Mouse (Mus musculus): ENCODE data around the gene Olfr824. TPM values are rescaled to one million over a fixed set of nuclear protein-coding genes. Genes with fewer than 3 reads are reported as not detected.

The Olfr824 gene
- 0.06 and 0.18 TPM in 2 replicates for polyA plus RNA-seq (2012; rRNA removed)

DNA sequence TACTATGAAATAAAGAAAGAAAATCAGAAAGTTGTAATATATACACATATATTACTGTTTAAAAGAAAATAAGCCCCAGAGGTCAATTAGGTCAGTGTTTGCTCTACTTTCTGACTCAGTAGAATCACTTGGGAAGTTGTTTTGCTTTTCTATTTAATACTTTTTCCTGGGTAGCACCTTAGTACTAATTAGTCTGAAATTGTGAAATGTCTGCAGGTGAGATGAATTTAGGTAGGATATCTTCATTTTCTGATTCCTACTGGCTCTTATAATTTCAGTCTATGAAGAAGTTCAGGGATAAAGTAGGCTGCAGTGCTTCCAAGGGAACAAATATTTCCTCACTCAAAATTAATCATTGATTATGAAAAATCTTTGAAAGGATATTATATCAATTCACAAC, at the start of gene Olfr824:
Olfr824 (minus strand) TSS at position 101 of the 400 bp plus-strand sequence.

DNA sequence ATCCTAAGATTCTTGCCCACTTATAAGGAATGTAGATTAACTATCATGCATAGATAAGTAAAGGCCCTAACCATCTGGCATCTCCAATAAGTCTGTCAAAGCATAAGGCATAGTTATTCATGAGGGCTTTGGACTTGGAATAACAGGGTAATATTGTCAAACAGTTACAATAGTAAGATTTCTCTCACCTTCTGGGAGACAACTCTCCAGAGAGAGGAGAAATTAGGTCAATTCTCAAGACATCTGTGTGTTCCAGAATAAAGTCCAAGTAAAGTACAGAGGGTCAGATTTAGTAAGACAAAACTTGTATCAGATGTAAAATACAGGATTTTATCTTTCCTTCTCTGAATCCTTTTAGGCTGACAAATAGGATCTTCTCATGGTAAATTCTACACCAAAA, 36.9 kb upstream of the Olfr824 start, which contains the start of gene Olfr825:
Olfr825 (minus strand) TSS at position 101 of the 400 bp plus-strand sequence.

DNA sequence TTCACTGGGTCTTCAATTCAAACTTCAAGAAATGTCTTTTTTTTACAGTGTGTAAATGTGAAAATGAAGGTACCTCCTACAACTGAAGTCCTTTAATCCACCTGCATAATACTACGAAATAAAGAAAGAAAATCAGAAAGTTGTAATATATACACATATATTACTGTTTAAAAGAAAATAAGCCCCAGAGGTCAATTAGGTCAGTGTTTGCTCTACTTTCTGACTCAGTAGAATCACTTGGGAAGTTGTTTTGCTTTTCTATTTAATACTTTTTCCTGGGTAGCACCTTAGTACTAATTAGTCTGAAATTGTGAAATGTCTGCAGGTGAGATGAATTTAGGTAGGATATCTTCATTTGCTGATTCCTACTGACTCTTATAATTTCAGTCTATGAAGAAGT, 14.5 kb downstream of the Olfr824 start, which contains the start of gene Olfr823:
Olfr823 (minus strand) TSS at position 101 of the 400 bp plus-strand sequence.

Other genes with a start within 250 kb of the Olfr824 start
- gene Olfr815, start 224.1 kb downstream of the Olfr824 start, polyA plus RNA-seq (2012; rRNA removed): not detected in 2 replicates
- not detected in 2 replicates for gene Olfr816, start 214.4 kb downstream of the Olfr824 start, polyA plus RNA-seq (2012; rRNA removed)
- not detected in 2 replicates for gene Olfr818, start 180.9 kb downstream of the Olfr824 start, polyA plus RNA-seq (2012; rRNA removed)
- gene Olfr819, start 162.7 kb downstream of the Olfr824 start, polyA plus RNA-seq (2012; rRNA removed): not detected in 2 replicates
- not detected in 2 replicates for gene Olfr247, start 153.9 kb downstream of the Olfr824 start, polyA plus RNA-seq (2012; rRNA removed)
- gene Gm10310, start 144.9 kb downstream of the Olfr824 start, polyA plus RNA-seq (2012; rRNA removed): not detected in 2 replicates
- gene Olfr820, start 117.4 kb downstream of the Olfr824 start, polyA plus RNA-seq (2012; rRNA removed): not detected in 2 replicates
- gene Olfr821, start 99.7 kb downstream of the Olfr824 start, polyA plus RNA-seq (2012; rRNA removed): not detected in 2 replicates
- gene Olfr822, start 58.8 kb downstream of the Olfr824 start, polyA plus RNA-seq (2012; rRNA removed): not detected in 2 replicates
- not detected in 2 replicates for gene Olfr823, start 14.6 kb downstream of the Olfr824 start, polyA plus RNA-seq (2012; rRNA removed)
- gene Olfr825, start 36.8 kb upstream of the Olfr824 start, polyA plus RNA-seq (2012; rRNA removed): not detected in 2 replicates
- not detected in 2 replicates for gene Olfr826, start 54.2 kb upstream of the Olfr824 start, polyA plus RNA-seq (2012; rRNA removed)
- gene Olfr827, start 84.4 kb upstream of the Olfr824 start, polyA plus RNA-seq (2012; rRNA removed): not detected in 2 replicates
- not detected in 2 replicates for gene Neurod4, start 150.2 kb upstream of the Olfr824 start, polyA plus RNA-seq (2012; rRNA removed)
- 0.95 and 0.97 TPM in 2 replicates for gene Tespa1, start 192.9 kb upstream of the Olfr824 start, polyA plus RNA-seq (2012; rRNA removed)

Measured in liver, embryonic 18 days (tissue).